Comparison of ENCODE assay signal across 8 mouse cellular contexts in the genomic region with DNA sequence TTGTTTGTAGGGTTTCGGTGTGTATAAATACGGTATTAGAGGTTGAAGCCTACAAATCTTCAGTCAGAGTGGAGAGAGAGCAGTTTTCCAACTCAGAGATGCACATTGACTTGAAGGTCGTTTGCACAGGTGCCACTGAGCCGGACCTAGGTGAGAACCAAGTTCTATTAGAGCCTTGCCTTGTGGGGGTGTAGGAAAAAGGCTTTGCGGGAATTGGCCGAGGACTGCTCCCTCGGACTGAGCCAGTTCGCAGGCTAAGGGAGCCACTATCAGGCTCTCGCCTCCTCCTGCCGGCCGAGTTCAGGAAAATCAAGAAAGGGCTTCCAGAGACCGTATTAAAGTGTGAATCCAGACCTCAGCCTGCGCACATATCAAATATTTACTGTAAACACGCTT. TPM values are rescaled to one million over a fixed set of nuclear protein-coding genes. Genes with fewer than 3 reads are reported as not detected.
DNase-seq lines count a peak whose midpoint lies in the region; TF ChIP-seq lines count a peak whose summit lies in the region.

No protein-coding gene starts in this region.

- H3K27ac ChIP-seq in liver, adult 2 months (replicated peaks; ENCODE audit: insufficient read depth, low read depth, low read length): no peak overlapping the region

- TF ChIP-seq POLR2A in liver, adult 2 months (IDR thresholded peaks at IDR 0.05; ENCODE audit: extremely low read depth, insufficient read depth, low read length): no peak

- DNase-seq in adrenal gland, adult 2 months: peak; percentile 42
- no peak for DNase-seq in adrenal gland, postnatal 4 days (ENCODE audit: low spot score in 2 of 2)
- peak; percentile 31 for DNase-seq in ovary, adult 18-20 months (ENCODE audit: low spot score)
- DNase-seq in ovary, postnatal 10 days (ENCODE audit: low spot score): no peak
- no peak for DNase-seq in liver, adult 2 months (ENCODE audit: extremely low read depth, low read depth, low spot score)
- peak; percentile 39 for DNase-seq in ovary, postnatal 14 days (ENCODE audit: low spot score)
- no peak for DNase-seq in Muller cell, postnatal 12 days (ENCODE audit: inconsistent ontology term)
- DNase-seq in gastrocnemius, adult 18-20 months (ENCODE audit: low spot score): no peak

- no peaks in the 10 kb centered on the region for H3K79me2 ChIP-seq in liver, adult 2 months (ENCODE audit: control insufficient read depth, insufficient read depth, low read length)

- H3K4me1 ChIP-seq in liver, adult 2 months (ENCODE audit: control insufficient read depth, insufficient read depth, low read length): no peaks in the 10 kb centered on the region

- no peaks in the 10 kb centered on the region for H3K36me3 ChIP-seq in liver, adult 2 months (ENCODE audit: control insufficient read depth, insufficient read depth, low read length)

- WGBS in liver, adult 2 months: 2% methylated on average over 14 of the region's 14 CpGs

- TF ChIP-seq CTCF in liver, adult 2 months (IDR thresholded peaks at IDR 0.05; ENCODE audit: low read depth, low read length): peak; percentile 19; the same call in 1 of the 2 replicates

- H3K27me3 ChIP-seq in liver, adult 2 months (ENCODE audit: control insufficient read depth, insufficient read depth, low read length): peaks cover 33% of the 10 kb centered on the region

- no peak overlapping the region for H3K9ac ChIP-seq in liver, adult 2 months (ENCODE audit: low read depth, low read length)

- no peak overlapping the region for H3K4me3 ChIP-seq in liver, adult 2 months (ENCODE audit: insufficient read depth, low read depth, low read length)

RNA-seq across cellular contexts. Expression of gene Mnx1, which starts 0.9 kb away (rescaled TPM):
- not detected for total RNA-seq in adrenal gland, adult 2 months (2021)
- not detected in 2 replicates for polyA plus RNA-seq in adrenal gland, adult 2 months (2012; rRNA removed)
- under 1 TPM in 1 of 2 experiments, not detected in 1; 0.34 TPM for total RNA-seq in adrenal gland, postnatal 4 days (2021)
- total RNA-seq in liver, adult 2 months (2014; rRNA removed): not detected in 2 replicates
- polyA plus RNA-seq in liver, adult 2 months (2012; rRNA removed): not detected in 2 replicates
- not detected for total RNA-seq in gastrocnemius, adult 18-20 months (2021)

RNA-seq across cellular contexts. Expression of gene Nom1, which starts 44.7 kb away (rescaled TPM):
- total RNA-seq in adrenal gland, adult 2 months (2021): 10 to 100 TPM; 25.9 to 34.9 TPM
- 2.7 and 2.8 TPM in 2 replicates for polyA plus RNA-seq in adrenal gland, adult 2 months (2012; rRNA removed)
- 10 to 100 TPM; 45.0 to 50.9 TPM for total RNA-seq in adrenal gland, postnatal 4 days (2021)
- 7.7 and 10.9 TPM in 2 replicates for total RNA-seq in liver, adult 2 months (2014; rRNA removed)
- polyA plus RNA-seq in liver, adult 2 months (2012; rRNA removed): 4.0 and 4.7 TPM in 2 replicates
- 10 to 100 TPM; 10.8 to 11.7 TPM for total RNA-seq in gastrocnemius, adult 18-20 months (2021)

Comparison
In these comparisons a context has a peak if more than half of its experiments do, and no peak if none do; other contexts are left out.
1. DNase-seq: peak in adrenal gland, adult 2 months (single experiment), ovary, adult 18-20 months (single experiment) and ovary, postnatal 14 days (single experiment); none in adrenal gland, postnatal 4 days (0 of 2), ovary, postnatal 10 days (single experiment), liver, adult 2 months (single experiment), Muller cell, postnatal 12 days (single experiment) and gastrocnemius, adult 18-20 months (single experiment).